Mouse (Mus musculus): ENCODE data around the gene Olfr798. TPM values are rescaled to one million over a fixed set of nuclear protein-coding genes. Genes with fewer than 3 reads are reported as not detected.

Olfr798 gene
- polyA plus RNA-seq (2011; ENCODE audit: insufficient read depth, insufficient read length, low replicate concordance, missing spikeins), result not detected in 2 replicates

DNA sequence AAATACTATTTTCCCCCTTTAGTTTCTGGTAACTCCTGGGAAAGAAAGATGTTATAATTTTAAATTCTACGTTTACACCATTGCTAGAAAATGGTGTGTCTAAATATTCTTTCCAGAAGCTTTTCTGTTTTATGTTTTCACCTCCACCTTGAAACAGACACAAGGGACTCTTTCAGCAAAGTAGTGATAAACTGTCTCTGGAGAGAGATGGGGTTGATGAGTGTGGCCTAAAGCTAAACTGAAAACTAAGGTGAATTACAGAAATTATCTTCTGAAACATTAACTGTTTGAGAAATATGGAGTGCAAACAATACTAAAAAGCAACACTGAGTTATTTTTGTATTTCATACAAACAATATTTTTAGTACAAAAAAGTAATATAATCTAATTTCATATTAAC, at the start of gene Olfr798:
Gene Olfr798 (minus strand): TSS at position 101 of the 400 bp plus-strand sequence.
- no peak within 1 kb of the TSS for H3K4me3 ChIP-seq (replicated peaks; ENCODE audit: control insufficient read depth, low read depth, low read length)
- WGBS, result 70% methylated on average over 1 of the region's 1 CpGs
- no peaks in the 10 kb centered on the region for H3K4me1 ChIP-seq (ENCODE audit: control insufficient read depth, insufficient read depth, low read length)
- H3K27ac ChIP-seq (ENCODE audit: control insufficient read depth, insufficient read depth, low read depth, low read length, poor library complexity), result no peak within 1 kb of the TSS
- TF ChIP-seq CTCF (IDR thresholded peaks at IDR 0.05; ENCODE audit: control insufficient read depth, insufficient read depth, low read length) (no peak), POLR2A (IDR thresholded peaks at IDR 0.05; ENCODE audit: borderline replicate concordance, control insufficient read depth, low read depth, low read length) (no peak)

- WGBS, result 67% methylated on average over 1 of the region's 1 CpGs
- no peaks in the 10 kb centered on the region for H3K4me1 ChIP-seq (ENCODE audit: control insufficient read depth, insufficient read depth, low read length)
- H3K4me3 ChIP-seq (replicated peaks; ENCODE audit: control insufficient read depth, low read depth, low read length), result no peak within 1 kb of the TSS
- no peak within 1 kb of the TSS for H3K27ac ChIP-seq (ENCODE audit: control insufficient read depth, insufficient read depth, low read depth, low read length, poor library complexity)
- no peak for TF ChIP-seq POLR2A (IDR thresholded peaks at IDR 0.05; ENCODE audit: borderline replicate concordance, control insufficient read depth, low read depth, low read length)
- TF ChIP-seq CTCF (IDR thresholded peaks at IDR 0.05; ENCODE audit: control insufficient read depth, insufficient read depth, low read length), result no peak
Observed at GRCm38 (mm10) chr10:129673765-129674164, 46.0 kb upstream of the Olfr798 start, which contains the start of gene Olfr801. Gene Olfr801, minus strand, starts transcription at chr10:129673865.

DNA sequence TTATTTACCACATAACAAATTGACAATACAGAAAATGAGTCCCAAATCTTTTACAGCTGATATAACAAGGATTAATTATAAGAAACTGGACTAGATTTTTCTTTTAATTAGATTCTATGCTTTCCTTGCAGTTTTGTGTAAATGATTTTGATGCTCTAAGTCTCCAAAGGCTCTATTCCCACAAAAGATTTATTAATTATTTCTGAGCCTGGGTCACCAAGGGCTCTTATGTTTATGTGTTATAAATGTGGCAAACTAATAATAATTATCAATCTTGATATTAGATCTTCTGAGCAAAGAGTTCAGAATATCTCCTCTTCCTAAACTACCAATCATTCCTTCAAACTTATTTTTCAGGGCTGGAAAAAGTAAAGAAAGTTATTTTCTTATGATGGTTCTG, 29.7 kb upstream of the Olfr798 start, which contains the start of gene Olfr800:
Gene Olfr800 (plus strand): TSS at position 301 of the 400 bp plus-strand sequence.
- H3K27ac ChIP-seq (ENCODE audit: control insufficient read depth, insufficient read depth, low read depth, low read length, poor library complexity), result no peak within 1 kb of the TSS
- no peak within 1 kb of the TSS for H3K4me3 ChIP-seq (replicated peaks; ENCODE audit: control insufficient read depth, low read depth, low read length)
- H3K4me1 ChIP-seq (ENCODE audit: control insufficient read depth, insufficient read depth, low read length), result no peaks in the 10 kb centered on the region
- no peak for TF ChIP-seq CTCF (IDR thresholded peaks at IDR 0.05; ENCODE audit: control insufficient read depth, insufficient read depth, low read length)
- TF ChIP-seq POLR2A (IDR thresholded peaks at IDR 0.05; ENCODE audit: borderline replicate concordance, control insufficient read depth, low read depth, low read length), result no peak

DNA sequence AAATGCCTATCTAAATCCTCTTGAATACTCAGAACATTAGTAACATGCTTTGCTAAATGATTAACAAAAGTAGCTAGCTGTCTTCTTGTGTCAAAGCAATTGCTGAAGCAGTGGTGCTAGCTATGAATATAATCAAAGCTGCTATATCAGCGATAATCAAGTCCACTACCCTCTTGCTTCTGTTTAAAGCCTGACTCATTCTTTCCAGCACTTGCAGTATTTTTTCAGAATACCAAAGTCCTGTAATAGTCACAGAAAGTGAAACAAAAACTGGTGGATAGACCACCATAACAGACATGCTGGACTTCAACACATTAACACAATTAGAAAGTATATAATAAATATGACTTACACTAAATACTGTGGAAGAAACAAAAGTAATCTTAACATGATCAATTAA, 24.0 kb upstream of the Olfr798 start:
- TF ChIP-seq POLR2A (IDR thresholded peaks at IDR 0.05; ENCODE audit: borderline replicate concordance, control insufficient read depth, low read depth, low read length) (no peak), CTCF (IDR thresholded peaks at IDR 0.05; ENCODE audit: control insufficient read depth, insufficient read depth, low read length) (no peak)
- Histone ChIP-seq H3K4me1 (ENCODE audit: control insufficient read depth, insufficient read depth, low read length) (no peaks in the 10 kb centered on the region), H3K4me3 (replicated peaks; ENCODE audit: control insufficient read depth, low read depth, low read length) (no peak overlapping the region), H3K27ac (ENCODE audit: control insufficient read depth, insufficient read depth, low read depth, low read length, poor library complexity) (no peak overlapping the region)
- 75% methylated on average over 1 of the region's 1 CpGs for WGBS

GRCm38 (mm10) chr10:129637184-129637583, 9.4 kb upstream of the Olfr798 start, which contains the start of gene Olfr799:
Gene Olfr799, plus strand, starts transcription at chr10:129637484.
- TF ChIP-seq CTCF (IDR thresholded peaks at IDR 0.05; ENCODE audit: control insufficient read depth, insufficient read depth, low read length), result no peak
- no peak for TF ChIP-seq POLR2A (IDR thresholded peaks at IDR 0.05; ENCODE audit: borderline replicate concordance, control insufficient read depth, low read depth, low read length)
- 26% methylated on average over 1 of the region's 1 CpGs for WGBS
- no peak within 1 kb of the TSS for H3K4me3 ChIP-seq (replicated peaks; ENCODE audit: control insufficient read depth, low read depth, low read length)
- no peaks in the 10 kb centered on the region for H3K4me1 ChIP-seq (ENCODE audit: control insufficient read depth, insufficient read depth, low read length)
- H3K27ac ChIP-seq (ENCODE audit: control insufficient read depth, insufficient read depth, low read depth, low read length, poor library complexity), result no peak within 1 kb of the TSS

DNA sequence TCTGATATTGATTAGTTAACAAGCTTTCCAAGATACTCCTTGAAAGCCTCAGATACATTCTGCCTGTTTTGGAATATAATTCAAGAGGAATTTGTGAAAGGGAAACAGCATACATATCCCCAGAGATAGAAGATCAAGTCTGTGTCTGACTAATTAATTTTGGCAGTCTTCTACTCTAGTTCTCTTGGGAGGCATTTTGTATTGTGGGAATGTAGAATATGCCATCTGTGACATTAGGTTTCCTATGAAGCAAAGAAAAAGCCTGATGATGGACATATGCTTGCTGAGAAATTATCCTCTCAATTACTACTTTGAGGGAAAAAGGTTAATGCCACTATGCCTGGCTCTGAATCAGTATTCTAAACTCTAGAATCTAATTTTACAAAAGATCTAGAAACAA, 4.5 kb downstream of the Olfr798 start:
- Histone ChIP-seq H3K4me1 (ENCODE audit: control insufficient read depth, insufficient read depth, low read length) (no peaks in the 10 kb centered on the region), H3K27ac (ENCODE audit: control insufficient read depth, insufficient read depth, low read depth, low read length, poor library complexity) (no peak overlapping the region), H3K4me3 (replicated peaks; ENCODE audit: control insufficient read depth, low read depth, low read length) (no peak overlapping the region)
- TF ChIP-seq CTCF (IDR thresholded peaks at IDR 0.05; ENCODE audit: control insufficient read depth, insufficient read depth, low read length) (no peak), POLR2A (IDR thresholded peaks at IDR 0.05; ENCODE audit: borderline replicate concordance, control insufficient read depth, low read depth, low read length) (no peak)

DNA sequence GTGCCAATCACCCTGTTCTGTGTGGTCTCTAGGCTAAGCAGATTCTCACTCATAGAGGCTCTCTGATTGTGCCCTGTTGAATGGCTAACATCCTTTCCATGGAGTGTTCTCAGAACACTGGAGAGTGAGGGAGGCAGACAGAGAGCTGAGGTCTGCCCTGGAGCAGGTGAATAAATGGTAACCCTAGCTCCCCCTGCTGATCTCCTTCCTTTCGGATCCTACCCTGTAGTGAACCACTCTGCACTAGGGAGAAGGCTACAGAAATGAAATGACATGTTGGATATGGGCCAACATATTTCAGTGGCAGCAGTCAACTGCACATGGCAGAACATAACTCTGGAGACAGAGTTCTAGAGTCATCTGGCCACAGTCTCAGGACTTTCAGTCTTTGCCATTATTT, 6.0 kb downstream of the Olfr798 start:
- H3K4me1 ChIP-seq (ENCODE audit: control insufficient read depth, insufficient read depth, low read length), result no peaks in the 10 kb centered on the region
- 21% methylated on average over 1 of the region's 1 CpGs for WGBS
- no peak overlapping the region for H3K4me3 ChIP-seq (replicated peaks; ENCODE audit: control insufficient read depth, low read depth, low read length)
- no peak for TF ChIP-seq POLR2A (IDR thresholded peaks at IDR 0.05; ENCODE audit: borderline replicate concordance, control insufficient read depth, low read depth, low read length)
- no peak overlapping the region for H3K27ac ChIP-seq (ENCODE audit: control insufficient read depth, insufficient read depth, low read depth, low read length, poor library complexity)

GRCm38 (mm10) chr10:129612470-129612869, 15.3 kb downstream of the Olfr798 start, which contains the start of gene Olfr796:
Gene Olfr796, minus strand, starts transcription at chr10:129612570.
- 82% methylated on average over 1 of the region's 1 CpGs for WGBS
- H3K4me1 ChIP-seq (ENCODE audit: control insufficient read depth, insufficient read depth, low read length), result no peaks in the 10 kb centered on the region
- H3K4me3 ChIP-seq (replicated peaks; ENCODE audit: control insufficient read depth, low read depth, low read length), result no peak within 1 kb of the TSS
- no peak for TF ChIP-seq CTCF (IDR thresholded peaks at IDR 0.05; ENCODE audit: control insufficient read depth, insufficient read depth, low read length)
- TF ChIP-seq POLR2A (IDR thresholded peaks at IDR 0.05; ENCODE audit: borderline replicate concordance, control insufficient read depth, low read depth, low read length), result no peak
- no peak within 1 kb of the TSS for H3K27ac ChIP-seq (ENCODE audit: control insufficient read depth, insufficient read depth, low read depth, low read length, poor library complexity)

GRCm38 (mm10) chr10:129577066-129577465, 50.7 kb downstream of the Olfr798 start:
- WGBS, result 59% methylated on average over 1 of the region's 1 CpGs
- H3K27ac ChIP-seq (ENCODE audit: control insufficient read depth, insufficient read depth, low read depth, low read length, poor library complexity), result no peak overlapping the region
- TF ChIP-seq CTCF (IDR thresholded peaks at IDR 0.05; ENCODE audit: control insufficient read depth, insufficient read depth, low read length) (no peak), POLR2A (IDR thresholded peaks at IDR 0.05; ENCODE audit: borderline replicate concordance, control insufficient read depth, low read depth, low read length) (no peak)
- H3K4me3 ChIP-seq (replicated peaks; ENCODE audit: control insufficient read depth, low read depth, low read length), result no peak overlapping the region
- H3K4me1 ChIP-seq (ENCODE audit: control insufficient read depth, insufficient read depth, low read length), result no peaks in the 10 kb centered on the region

Other genes with a start within 250 kb of the Olfr798 start
- gene Olfr784, start 243.9 kb downstream of the Olfr798 start, polyA plus RNA-seq (2011; ENCODE audit: insufficient read depth, insufficient read length, low replicate concordance, missing spikeins), result not detected in 2 replicates
- gene Olfr785, start 222.5 kb downstream of the Olfr798 start, polyA plus RNA-seq (2011; ENCODE audit: insufficient read depth, insufficient read length, low replicate concordance, missing spikeins), result not detected in 2 replicates
- not detected in 2 replicates for gene Olfr786, start 200.6 kb downstream of the Olfr798 start, polyA plus RNA-seq (2011; ENCODE audit: insufficient read depth, insufficient read length, low replicate concordance, missing spikeins)
- gene Olfr787, start 166.1 kb downstream of the Olfr798 start, polyA plus RNA-seq (2011; ENCODE audit: insufficient read depth, insufficient read length, low replicate concordance, missing spikeins), result 0.70 TPM in 1 of 2 replicates, not detected in the other
- gene Olfr788, start 156.9 kb downstream of the Olfr798 start, polyA plus RNA-seq (2011; ENCODE audit: insufficient read depth, insufficient read length, low replicate concordance, missing spikeins), result not detected in 2 replicates
- not detected in 2 replicates for gene Olfr789, start 143.2 kb downstream of the Olfr798 start, polyA plus RNA-seq (2011; ENCODE audit: insufficient read depth, insufficient read length, low replicate concordance, missing spikeins)
- gene Olfr790, start 129.4 kb downstream of the Olfr798 start, polyA plus RNA-seq (2011; ENCODE audit: insufficient read depth, insufficient read length, low replicate concordance, missing spikeins), result not detected in 2 replicates
- gene Olfr791, start 106.1 kb downstream of the Olfr798 start, polyA plus RNA-seq (2011; ENCODE audit: insufficient read depth, insufficient read length, low replicate concordance, missing spikeins), result not detected in 2 replicates
- not detected in 2 replicates for gene Olfr792, start 88.8 kb downstream of the Olfr798 start, polyA plus RNA-seq (2011; ENCODE audit: insufficient read depth, insufficient read length, low replicate concordance, missing spikeins)
- not detected in 2 replicates for gene Olfr794, start 60.3 kb downstream of the Olfr798 start, polyA plus RNA-seq (2011; ENCODE audit: insufficient read depth, insufficient read length, low replicate concordance, missing spikeins)
- gene Olfr796, start 15.4 kb downstream of the Olfr798 start, polyA plus RNA-seq (2011; ENCODE audit: insufficient read depth, insufficient read length, low replicate concordance, missing spikeins), result not detected in 2 replicates
- gene Olfr799, start 9.6 kb upstream of the Olfr798 start, polyA plus RNA-seq (2011; ENCODE audit: insufficient read depth, insufficient read length, low replicate concordance, missing spikeins), result not detected in 2 replicates
- gene Olfr800, start 29.8 kb upstream of the Olfr798 start, polyA plus RNA-seq (2011; ENCODE audit: insufficient read depth, insufficient read length, low replicate concordance, missing spikeins), result not detected in 2 replicates
- gene Olfr801, start 45.9 kb upstream of the Olfr798 start, polyA plus RNA-seq (2011; ENCODE audit: insufficient read depth, insufficient read length, low replicate concordance, missing spikeins), result not detected in 2 replicates
- gene Olfr802, start 60.2 kb upstream of the Olfr798 start, polyA plus RNA-seq (2011; ENCODE audit: insufficient read depth, insufficient read length, low replicate concordance, missing spikeins), result not detected in 2 replicates
- not detected in 2 replicates for gene Olfr803, start 66.4 kb upstream of the Olfr798 start, polyA plus RNA-seq (2011; ENCODE audit: insufficient read depth, insufficient read length, low replicate concordance, missing spikeins)
- 0.35 TPM in 1 of 2 replicates, not detected in the other for gene Olfr804, start 75.3 kb upstream of the Olfr798 start, polyA plus RNA-seq (2011; ENCODE audit: insufficient read depth, insufficient read length, low replicate concordance, missing spikeins)
- 0.61 TPM in 1 of 2 replicates, not detected in the other for gene Olfr805, start 101.4 kb upstream of the Olfr798 start, polyA plus RNA-seq (2011; ENCODE audit: insufficient read depth, insufficient read length, low replicate concordance, missing spikeins)
- not detected in 2 replicates for gene Olfr806, start 114.0 kb upstream of the Olfr798 start, polyA plus RNA-seq (2011; ENCODE audit: insufficient read depth, insufficient read length, low replicate concordance, missing spikeins)
- not detected in 2 replicates for gene Olfr807, start 129.9 kb upstream of the Olfr798 start, polyA plus RNA-seq (2011; ENCODE audit: insufficient read depth, insufficient read length, low replicate concordance, missing spikeins)
- gene Olfr808, start 137.5 kb upstream of the Olfr798 start, polyA plus RNA-seq (2011; ENCODE audit: insufficient read depth, insufficient read length, low replicate concordance, missing spikeins), result not detected in 2 replicates
- not detected in 2 replicates for gene Olfr809, start 146.7 kb upstream of the Olfr798 start, polyA plus RNA-seq (2011; ENCODE audit: insufficient read depth, insufficient read length, low replicate concordance, missing spikeins)
- not detected in 2 replicates for gene Olfr810, start 167.0 kb upstream of the Olfr798 start, polyA plus RNA-seq (2011; ENCODE audit: insufficient read depth, insufficient read length, low replicate concordance, missing spikeins)
- not detected in 2 replicates for gene Olfr811, start 176.5 kb upstream of the Olfr798 start, polyA plus RNA-seq (2011; ENCODE audit: insufficient read depth, insufficient read length, low replicate concordance, missing spikeins)
- gene Olfr812, start 218.2 kb upstream of the Olfr798 start, polyA plus RNA-seq (2011; ENCODE audit: insufficient read depth, insufficient read length, low replicate concordance, missing spikeins), result not detected in 2 replicates
- not detected in 2 replicates for gene Olfr813, start 227.4 kb upstream of the Olfr798 start, polyA plus RNA-seq (2011; ENCODE audit: insufficient read depth, insufficient read length, low replicate concordance, missing spikeins)